Mouse (Mus musculus) stomach, embryonic 15.5 days (tissue): ENCODE measurements around the gene Pmfbp1. TPM values are rescaled to one million over a fixed set of nuclear protein-coding genes. Genes with fewer than 3 reads are reported as not detected.

Experiments used
- ATAC-seq: fragments of 200-750 bp; cut with Nextera tagmentation; 2 replicates; pipeline ENCODE4 v1.8.0; 2017; ENCODE audit warnings: low read depth, moderate number of reproducible peaks, moderate TSS enrichment; ENCODE audit not compliant: insufficient read depth, low FRiP score
- H3K27ac ChIP-seq: fragments of 300-500 bp; sonication (generic); 2 replicates; pipeline ENCODE4 v1.5.1; 2015; ENCODE audit warnings: mild to moderate bottlenecking, inconsistent platforms
- H3K27me3 ChIP-seq: fragments of 300-500 bp; sonication (generic); replicated peaks from 2 replicates; pipeline ENCODE4 v1.6.1; 2015; ENCODE audit warnings: inconsistent platforms
- H3K36me3 ChIP-seq: fragments of 300-500 bp; sonication (generic); 2 replicates; pipeline ENCODE4 v1.6.1; 2015; ENCODE audit warnings: inconsistent platforms
- H3K4me1 ChIP-seq: fragments of 300-500 bp; sonication (generic); 2 replicates; pipeline ENCODE4 v1.6.1; 2015; ENCODE audit warnings: inconsistent platforms
- H3K4me2 ChIP-seq: fragments of 300-500 bp; sonication (generic); 2 replicates; pipeline ENCODE4 v1.6.1; 2015; ENCODE audit warnings: mild to moderate bottlenecking, inconsistent platforms
- H3K4me3 ChIP-seq: fragments of 300-500 bp; sonication (generic); replicated peaks from 2 replicates; pipeline ENCODE4 v1.5.1; 2015; ENCODE audit warnings: inconsistent platforms
- H3K9ac ChIP-seq: fragments of 300-500 bp; sonication (generic); 2 replicates; pipeline ENCODE4 v1.6.1; 2015; ENCODE audit warnings: inconsistent platforms
- H3K9me3 ChIP-seq: fragments of 300-500 bp; sonication (generic); 2 replicates; pipeline ENCODE4 v1.6.1; 2016; ENCODE audit warnings: inconsistent platforms
- WGBS: fragments of 180-500 bp; shearing (Covaris S2); methylation state at CpG from one replicate; pipeline ENCODE4 v1.1.7; 2015; 5-methylcytosine and 5-hydroxymethylcytosine counted together
- polyA plus RNA-seq: library from polyadenylated mRNA; unstranded; fragments of >200 nt; fragmentation: Nextera tagmentation; extraction: Ambion mirVana; gene quantifications from 2 replicates; pipeline ENCODE4 v1.2.1, GENCODE M21; 2015

Pmfbp1 gene
- polyA plus RNA-seq, 1 experiment from 2014 or later: not detected

GRCm38 (mm10) chr8:109471876-109472275 lies 22.0 kb upstream of the Pmfbp1 start:
- H3K4me2 ChIP-seq: no peak overlapping the region
- no peak for ATAC-seq
- no peaks in the 10 kb centered on the region for H3K36me3 ChIP-seq
- WGBS: 66% methylated on average over 6 of the region's 6 CpGs
- no peak overlapping the region for H3K9ac ChIP-seq
- H3K27me3 ChIP-seq: no peaks in the 10 kb centered on the region
- H3K9me3 ChIP-seq: no peaks in the 10 kb centered on the region
- no peaks in the 10 kb centered on the region for H3K4me1 ChIP-seq
- H3K27ac ChIP-seq: no peak overlapping the region
- H3K4me3 ChIP-seq: no peak overlapping the region

- H3K9ac ChIP-seq: no peak overlapping the region
- 79% methylated on average over 8 of the region's 8 CpGs for WGBS
- H3K9me3 ChIP-seq: no peaks in the 10 kb centered on the region
- no peaks in the 10 kb centered on the region for H3K4me1 ChIP-seq
- no peaks in the 10 kb centered on the region for H3K36me3 ChIP-seq
- H3K27ac ChIP-seq: no peak overlapping the region
- no peak overlapping the region for H3K4me2 ChIP-seq
- no peak overlapping the region for H3K4me3 ChIP-seq
- no peak for ATAC-seq
- H3K27me3 ChIP-seq: no peaks in the 10 kb centered on the region
Measured at GRCm38 (mm10) chr8:109472400-109472799, 21.4 kb upstream of the Pmfbp1 start.

- Histone ChIP-seq H3K27ac (no peak overlapping the region), H3K4me1 (no peaks in the 10 kb centered on the region)
Measured at GRCm38 (mm10) chr8:109474442-109475121, 19.2 kb upstream of the Pmfbp1 start.

GRCm38 (mm10) chr8:109475436-109475835 lies 18.4 kb upstream of the Pmfbp1 start:
- H3K4me2 ChIP-seq: no peak overlapping the region
- H3K27me3 ChIP-seq: no peaks in the 10 kb centered on the region
- no peak overlapping the region for H3K4me3 ChIP-seq
- no peak overlapping the region for H3K27ac ChIP-seq
- H3K9me3 ChIP-seq: no peaks in the 10 kb centered on the region
- H3K4me1 ChIP-seq: no peaks in the 10 kb centered on the region
- ATAC-seq: no peak
- no peak overlapping the region for H3K9ac ChIP-seq
- WGBS: 69% methylated on average over 4 of the region's 4 CpGs
- no peaks in the 10 kb centered on the region for H3K36me3 ChIP-seq

More at GRCm38 (mm10) chr8:109474442-109475121, 19.2 kb upstream of the Pmfbp1 start:
- no peak overlapping the region for H3K4me3 ChIP-seq
- no peak overlapping the region for H3K4me2 ChIP-seq
- no peaks in the 10 kb centered on the region for H3K36me3 ChIP-seq
- no peak overlapping the region for H3K9ac ChIP-seq
- no peaks in the 10 kb centered on the region for H3K27me3 ChIP-seq
- no peaks in the 10 kb centered on the region for H3K9me3 ChIP-seq
- 62% methylated on average over 14 of the region's 14 CpGs for WGBS
- no peak for ATAC-seq

DNA sequence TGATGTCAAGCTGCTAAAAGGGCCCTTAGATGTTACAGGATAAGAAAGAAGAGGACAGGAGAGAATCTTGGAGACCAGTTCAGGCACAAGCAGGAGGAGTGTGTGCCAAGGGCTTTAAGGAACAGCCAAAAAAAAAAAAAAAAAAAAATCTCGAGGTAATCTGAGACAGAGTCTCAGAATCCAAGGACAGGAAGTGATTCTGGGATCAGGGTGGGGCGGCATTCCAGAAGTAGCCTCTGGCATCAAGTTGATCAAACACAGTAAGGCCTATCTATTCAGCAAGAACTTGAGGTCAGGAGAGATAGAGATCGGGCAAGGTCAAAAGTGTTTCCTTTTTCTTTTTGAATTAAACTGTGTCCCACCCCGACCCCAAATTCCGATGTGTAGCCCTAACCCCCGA lies 15.2 kb upstream of the Pmfbp1 start:
- ATAC-seq: no peak
- 62% methylated on average over 6 of the region's 6 CpGs for WGBS

DNA sequence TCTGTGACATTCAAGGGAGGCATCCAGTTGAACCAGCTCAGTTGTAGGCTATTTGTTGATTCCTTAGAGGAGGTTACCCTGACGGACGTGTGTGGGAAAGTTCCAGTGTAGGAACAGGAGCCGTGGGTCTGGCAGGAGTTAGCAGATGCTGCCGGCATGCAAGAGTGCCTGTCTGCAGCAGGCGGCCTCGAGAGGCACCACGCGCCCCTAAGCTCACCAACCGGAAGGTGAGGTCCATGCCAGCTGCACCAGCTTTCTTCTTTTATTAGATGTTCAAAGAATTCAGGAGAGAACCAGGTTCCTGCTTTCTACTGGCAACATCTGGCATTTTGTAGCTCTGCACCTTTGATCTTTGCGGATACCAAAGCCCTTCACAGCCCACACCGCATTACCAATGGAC lies 9.1 kb upstream of the Pmfbp1 start:
- no peak for ATAC-seq
- no peak overlapping the region for H3K27ac ChIP-seq
- 0 out of 2 replicates have a peak overlapping the region, but pooled peaks have one; percentile 1 for H3K4me2 ChIP-seq
- H3K4me3 ChIP-seq: no peak overlapping the region
- no peaks in the 10 kb centered on the region for H3K9me3 ChIP-seq
- H3K36me3 ChIP-seq: no peaks in the 10 kb centered on the region
- no peak overlapping the region for H3K9ac ChIP-seq
- no peaks in the 10 kb centered on the region for H3K4me1 ChIP-seq
- H3K27me3 ChIP-seq: no peaks in the 10 kb centered on the region
- WGBS: 76% methylated on average over 11 of the region's 11 CpGs

More for the DNA sequence above, 15.2 kb upstream of the Pmfbp1 start:
- H3K9ac ChIP-seq: no peak overlapping the region
- H3K4me2 ChIP-seq: no peak overlapping the region
- H3K4me3 ChIP-seq: no peak overlapping the region
- H3K27me3 ChIP-seq: no peaks in the 10 kb centered on the region
- no peak overlapping the region for H3K27ac ChIP-seq
- no peaks in the 10 kb centered on the region for H3K9me3 ChIP-seq
- H3K4me1 ChIP-seq: no peaks in the 10 kb centered on the region
- no peaks in the 10 kb centered on the region for H3K36me3 ChIP-seq

DNA sequence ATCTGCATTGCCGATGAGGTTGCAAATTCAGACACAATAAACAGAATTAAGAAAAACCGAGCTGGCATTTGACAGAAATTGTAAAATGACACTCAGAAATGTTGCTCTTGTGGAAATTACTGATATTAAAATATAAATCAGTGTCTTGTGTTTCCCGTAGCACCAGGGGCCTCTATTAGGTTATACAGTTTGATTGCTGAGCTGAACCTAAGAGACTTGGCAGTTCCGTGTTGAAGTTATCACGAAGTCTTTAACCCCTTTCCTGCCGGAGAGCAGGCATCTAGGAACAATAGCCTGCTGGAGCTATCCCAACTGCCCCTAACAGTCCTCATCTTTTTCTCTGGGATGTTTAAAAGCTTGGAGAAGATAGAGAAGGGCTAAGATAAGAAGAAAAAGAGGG lies 8.3 kb upstream of the Pmfbp1 start:
- no peak overlapping the region for H3K4me3 ChIP-seq
- 23% methylated on average over 6 of the region's 6 CpGs for WGBS

GRCm38 (mm10) chr8:109492785-109493184 lies 1.0 kb upstream of the Pmfbp1 start:
- Histone ChIP-seq H3K9ac (no peak overlapping the region), H3K9me3 (no peaks in the 10 kb centered on the region), H3K4me3 (no peak overlapping the region), H3K4me2 (no peak overlapping the region), H3K27me3 (no peaks in the 10 kb centered on the region), H3K36me3 (no peaks in the 10 kb centered on the region), H3K4me1 (no peaks in the 10 kb centered on the region), H3K27ac (no peak overlapping the region)
- 79% methylated on average over 6 of the region's 6 CpGs for WGBS
- no peak for ATAC-seq

More for the DNA sequence above, 8.3 kb upstream of the Pmfbp1 start:
- no peaks in the 10 kb centered on the region for H3K9me3 ChIP-seq
- no peaks in the 10 kb centered on the region for H3K4me1 ChIP-seq
- ATAC-seq: no peak
- H3K27me3 ChIP-seq: no peaks in the 10 kb centered on the region
- no peak overlapping the region for H3K9ac ChIP-seq
- H3K36me3 ChIP-seq: no peaks in the 10 kb centered on the region
- H3K4me2 ChIP-seq: no peak overlapping the region
- no peak overlapping the region for H3K27ac ChIP-seq

DNA sequence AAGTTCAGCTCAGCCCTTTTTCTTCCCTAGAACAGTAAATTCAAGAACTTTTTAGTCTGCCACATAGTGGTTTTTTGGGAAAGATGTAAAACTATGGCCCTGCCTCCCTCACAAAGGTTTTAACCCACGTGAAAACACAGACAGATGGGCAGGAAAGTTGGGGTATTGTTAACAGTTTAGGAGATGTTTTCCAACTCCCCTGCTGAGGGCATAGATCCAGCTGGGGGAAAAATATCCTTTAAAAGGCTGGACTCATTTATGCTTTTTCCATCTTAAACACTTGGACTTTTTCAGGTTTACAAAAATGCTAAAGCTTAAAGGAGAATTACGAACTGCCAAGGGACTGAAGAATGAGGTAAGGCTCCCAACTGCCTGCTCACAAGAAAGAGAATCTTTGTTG lies 774 bp downstream of the Pmfbp1 start:
- Histone ChIP-seq H3K36me3 (no peaks in the 10 kb centered on the region), H3K4me2 (no peak overlapping the region), H3K27ac (no peak overlapping the region), H3K4me1 (no peaks in the 10 kb centered on the region), H3K4me3 (no peak overlapping the region), H3K9me3 (no peaks in the 10 kb centered on the region), H3K27me3 (no peaks in the 10 kb centered on the region), H3K9ac (no peak overlapping the region)
- ATAC-seq: no peak
- WGBS: 62% methylated on average over 2 of the region's 2 CpGs

DNA sequence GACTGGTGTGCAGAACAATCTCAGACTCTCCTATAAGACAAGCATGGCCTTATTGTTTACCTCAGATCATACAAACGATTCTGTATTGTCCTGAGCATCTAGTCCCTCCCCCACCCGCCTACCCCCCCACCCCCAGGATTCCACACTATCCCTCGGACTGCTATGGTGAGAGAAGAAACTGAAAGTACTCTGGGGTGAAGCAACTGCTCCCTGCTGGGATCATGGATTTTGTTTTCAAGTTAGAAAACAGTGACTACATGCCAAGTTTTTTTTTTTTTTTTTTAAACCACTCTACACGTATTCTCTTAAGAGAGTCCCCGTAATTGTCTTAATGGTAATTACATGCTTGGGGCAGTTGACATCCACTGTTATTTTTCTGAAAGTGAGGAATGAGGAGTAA lies 3.6 kb downstream of the Pmfbp1 start:
- no peaks in the 10 kb centered on the region for H3K27me3 ChIP-seq
- ATAC-seq: no peak
- H3K4me2 ChIP-seq: no peak overlapping the region
- no peak overlapping the region for H3K9ac ChIP-seq
- no peak overlapping the region for H3K27ac ChIP-seq
- no peaks in the 10 kb centered on the region for H3K4me1 ChIP-seq
- H3K36me3 ChIP-seq: no peaks in the 10 kb centered on the region
- H3K4me3 ChIP-seq: no peak overlapping the region
- no peaks in the 10 kb centered on the region for H3K9me3 ChIP-seq
- WGBS: 60% methylated on average over 5 of the region's 5 CpGs

DNA sequence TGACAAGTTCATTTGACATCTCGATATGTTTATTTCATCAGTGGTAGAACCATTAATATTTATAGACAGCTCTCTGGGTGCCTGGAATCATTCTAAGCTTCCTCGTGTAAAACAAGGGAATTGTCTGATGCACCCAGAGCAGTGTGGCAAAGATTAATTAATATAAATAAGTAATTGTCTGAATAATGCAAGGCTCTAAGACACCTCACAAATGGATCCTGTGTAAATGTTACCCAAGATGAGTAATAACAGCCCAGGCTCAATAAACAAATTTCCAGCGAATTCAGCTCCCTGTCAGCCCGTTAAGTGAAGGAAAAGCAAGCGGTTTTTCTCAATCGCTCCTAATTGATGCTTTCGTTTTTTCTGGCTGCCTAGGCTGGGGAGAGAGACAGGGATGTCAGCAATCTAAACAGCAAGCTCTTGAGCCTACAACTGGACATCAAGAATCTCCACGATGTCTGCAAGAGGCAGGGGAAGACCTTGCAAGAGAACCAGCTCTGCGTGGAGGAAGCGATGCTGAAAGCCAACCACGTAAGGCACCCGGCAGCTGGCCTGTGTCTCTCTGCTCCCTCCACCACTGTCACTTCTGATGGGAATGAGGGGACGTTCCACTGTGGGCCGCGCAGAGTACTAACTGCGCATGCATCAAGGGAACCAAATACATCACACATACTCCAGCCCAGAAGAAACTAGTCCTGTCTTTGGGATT lies 5.3 kb downstream of the Pmfbp1 start:
- H3K27ac ChIP-seq: no peak overlapping the region
- H3K9ac ChIP-seq: no peak overlapping the region
- H3K4me3 ChIP-seq: peak overlapping the region; percentile 17
- H3K27me3 ChIP-seq: no peaks in the 10 kb centered on the region
- 50% methylated on average over 16 of the region's 16 CpGs for WGBS
- peak overlapping the region; percentile 34; the same call in 1 of the 2 replicates for H3K4me2 ChIP-seq
- no peak for ATAC-seq
- no peaks in the 10 kb centered on the region for H3K9me3 ChIP-seq
- H3K4me1 ChIP-seq: no peaks in the 10 kb centered on the region
- no peaks in the 10 kb centered on the region for H3K36me3 ChIP-seq

- no peak overlapping the region for H3K27ac ChIP-seq
- no peaks in the 10 kb centered on the region for H3K36me3 ChIP-seq
- ATAC-seq: no peak
- H3K4me1 ChIP-seq: no peaks in the 10 kb centered on the region
- H3K27me3 ChIP-seq: no peaks in the 10 kb centered on the region
- WGBS: 69% methylated on average over 1 of the region's 1 CpGs
- H3K9me3 ChIP-seq: no peaks in the 10 kb centered on the region
- no peak overlapping the region for H3K4me3 ChIP-seq
- no peak overlapping the region for H3K4me2 ChIP-seq
- no peak overlapping the region for H3K9ac ChIP-seq
Measured at GRCm38 (mm10) chr8:109503566-109503965, 9.7 kb downstream of the Pmfbp1 start.
